Mouse (Mus musculus) bone marrow, adult 2 months (tissue): ENCODE data around the gene Nfia.

Source experiments
- CTCF ChIP-seq: fragments of 200-500 bp; IDR thresholded peaks from 2 replicates; pipeline ENCODE4 v1.5.1; 2011; ENCODE audit warnings: low read length, control low read depth; ENCODE audit not compliant: control insufficient read depth, insufficient read depth
- POLR2A ChIP-seq: fragments of 200-500 bp; IDR thresholded peaks from 2 replicates; pipeline ENCODE4 v1.6.1; 2011; ENCODE audit warnings: low read depth, mild to moderate bottlenecking, control low read depth, low read length, borderline replicate concordance; ENCODE audit not compliant: control insufficient read depth

DNA sequence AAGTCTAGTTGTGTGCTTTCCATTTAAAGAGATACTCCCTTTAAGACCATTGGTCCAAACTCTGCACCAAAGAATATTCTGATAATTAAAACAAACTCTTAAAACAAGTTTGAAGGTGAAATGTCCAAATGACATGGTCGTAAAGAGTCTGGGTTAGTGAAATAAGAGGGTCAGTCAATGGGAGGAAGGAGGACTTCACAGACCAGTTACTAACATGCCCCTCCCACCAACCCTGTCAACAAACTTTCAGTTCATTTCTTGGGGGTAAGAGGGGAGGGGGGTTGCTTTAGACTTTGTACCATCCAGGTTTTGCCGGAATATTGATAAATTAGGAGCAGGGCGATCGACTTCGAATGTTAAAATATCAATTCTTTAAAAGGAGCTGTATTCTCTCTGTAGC is 1.1 kb upstream of the Nfia start:
- TF ChIP-seq CTCF = no peak
- no peak for TF ChIP-seq POLR2A
